In genomic region chr9:85052526-85052925, GRCm38 (mm10) we compare ENCODE assay signal across 25 mouse cellular contexts.
A peak's percentile ranks its signal among the peaks of the same experiment; 100 is the strongest.
DNase-seq lines count a peak whose midpoint lies in the region; TF ChIP-seq lines count a peak whose summit lies in the region.
"Had no signal": no experiment of that assay in that cellular context is flagged by ENCODE, and none has a peak within 500 bp of the region (broad histone marks: within the 10 kb centered on the region; RNA-seq: fewer than 3 reads in every experiment).

No protein-coding gene starts in this region.

- H3K27me3 ChIP-seq in heart, adult 2 months (ENCODE audit: control insufficient read depth, insufficient read depth, low read length), result no peaks in the 10 kb centered on the region
- H3K27me3 ChIP-seq: embryonic facial prominence, embryonic 15.5 days; forebrain, embryonic 12.5 days; intestine, embryonic 15.5 days; liver, embryonic 12.5 days; megakaryocyte, embryonic 14.5 days; midbrain, embryonic 13.5 days; neural tube, embryonic 15.5 days had no signal

- H3K4me1 ChIP-seq in heart, adult 2 months (ENCODE audit: control insufficient read depth, insufficient read depth, low read length), result no peaks in the 10 kb centered on the region
- H3K4me1 ChIP-seq: embryonic facial prominence, embryonic 10.5 days; embryonic facial prominence, embryonic 15.5 days; intestine, embryonic 15.5 days; liver, embryonic 12.5 days; megakaryocyte, embryonic 14.5 days had no signal

- no peaks in the 10 kb centered on the region for H3K36me3 ChIP-seq in heart, adult 2 months (ENCODE audit: control insufficient read depth, insufficient read depth, low read length)
- H3K36me3 ChIP-seq: embryonic facial prominence, embryonic 10.5 days; embryonic facial prominence, embryonic 15.5 days; forebrain, embryonic 12.5 days; intestine, embryonic 15.5 days; liver, embryonic 12.5 days; midbrain, embryonic 13.5 days; neural tube, embryonic 15.5 days had no signal

- intact Hi-C loops in heart, postnatal 10 days (cut with DNase I), result no loop called here
- intact Hi-C loops in heart, adult 2 months (cut with DNase I), result no loop called here
- intact Hi-C loops in left cerebral cortex, postnatal 36 days (cut with DNase I), result no loop called here

- H3K79me2 ChIP-seq in heart, adult 2 months (replicated peaks; ENCODE audit: control insufficient read depth, insufficient read depth, low read length), result no peaks in the 10 kb centered on the region

- no peak overlapping the region for H3K9ac ChIP-seq in heart, adult 2 months (ENCODE audit: low read depth, low read length)
- H3K9ac ChIP-seq: embryonic facial prominence, embryonic 15.5 days; forebrain, embryonic 12.5 days; forebrain, postnatal 0 days; intestine, embryonic 15.5 days; liver, embryonic 12.5 days; liver, postnatal 0 days; midbrain, embryonic 13.5 days; neural tube, embryonic 15.5 days had no signal

- no peak overlapping the region for H3K4me3 ChIP-seq in heart, adult 2 months
- H3K4me3 ChIP-seq: embryonic facial prominence, embryonic 10.5 days; embryonic facial prominence, embryonic 15.5 days; forebrain, embryonic 12.5 days; intestine, embryonic 15.5 days; liver, embryonic 12.5 days; megakaryocyte, embryonic 14.5 days; midbrain, embryonic 13.5 days; neural tube, embryonic 15.5 days had no signal

- 50% methylated on average over 4 of the region's 4 CpGs for whole genome bisulfite sequencing in heart, adult 2 months

- TF ChIP-seq EP300 in heart, adult 2 months (IDR thresholded peaks at IDR 0.05; ENCODE audit: insufficient read depth, low read depth, low read length), result no peak

- TF ChIP-seq POLR2A in heart, adult 2 months (IDR thresholded peaks at IDR 0.05; ENCODE audit: insufficient read depth, low read depth, low read length), result no peak

- TF ChIP-seq CTCF in heart, adult 2 months (IDR thresholded peaks at IDR 0.05), result no peak

- no peak overlapping the region for H3K27ac ChIP-seq in heart, adult 2 months
- H3K27ac ChIP-seq: embryonic facial prominence, embryonic 10.5 days; embryonic facial prominence, embryonic 15.5 days; forebrain, embryonic 12.5 days; hindbrain, postnatal 0 days; intestine, embryonic 15.5 days; liver, embryonic 12.5 days; midbrain, embryonic 13.5 days; neural tube, embryonic 15.5 days had no signal

- peak; percentile 2 to 5 for DNase-seq in heart, postnatal 10 days
- DNase-seq in heart, adult 2 months, result no peak
- DNase-seq in 3T3-L1 (ENCODE audit: low read depth, low spot score), result peak; percentile 53
- peak; percentile 38 for DNase-seq in Muller cell, postnatal 12 days (ENCODE audit: inconsistent ontology term)
- peak; percentile 42 for DNase-seq in adrenal gland, postnatal 14 days
- DNase-seq in testis, postnatal 14 days (ENCODE audit: low spot score), result no peak
- DNase-seq in left cerebral cortex, postnatal 36 days (ENCODE audit: low spot score in 2 of 2), result no peak
- no peak for DNase-seq in gastrocnemius, postnatal 25 days
- DNase-seq: B cell, adult 2 months; cerebellum, adult 9-10 months; forebrain, postnatal 0 days; kidney, adult 9 months; kidney, postnatal 10 days; left cerebral cortex, postnatal 4 days; liver, postnatal 0 days; lung, postnatal 4 days had no signal

Comparison
In these comparisons a context has a peak if more than half of its experiments do, and no peak if none do; other contexts are left out.
1. DNase-seq: peak in heart, postnatal 10 days (2 of 2), 3T3-L1 (single experiment), Muller cell, postnatal 12 days (single experiment) and adrenal gland, postnatal 14 days (single experiment); none in heart, adult 2 months (0 of 2), testis, postnatal 14 days (single experiment), left cerebral cortex, postnatal 36 days (0 of 2) and gastrocnemius, postnatal 25 days (single experiment).